Mouse (Mus musculus): ENCODE data around the gene Sf1.

DNA sequence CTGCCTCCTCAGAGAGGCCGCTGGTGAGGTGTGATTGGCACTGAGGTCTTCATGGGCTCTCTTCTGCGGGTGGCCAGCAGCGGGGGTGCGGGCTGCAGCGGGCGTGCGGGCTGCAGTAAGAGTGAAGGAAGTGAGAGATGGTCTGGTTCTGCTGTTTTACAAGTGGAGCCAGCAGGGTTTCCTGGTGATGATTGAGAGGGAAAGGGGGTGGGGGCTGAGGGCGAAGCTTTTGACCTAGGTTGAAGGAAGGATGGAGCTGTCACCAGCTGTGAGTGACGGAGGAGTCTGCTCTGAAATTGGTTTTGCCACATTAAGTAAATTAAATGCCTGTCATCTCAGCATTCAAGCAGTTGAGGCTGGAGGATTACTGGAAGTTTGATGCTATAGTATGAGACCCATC is 14.8 kb upstream of the Sf1 start:
- no peak for TF ChIP-seq CTCF (IDR thresholded peaks at IDR 0.05; ENCODE audit: low read depth, low read length)
- TF ChIP-seq POLR2A (IDR thresholded peaks at IDR 0.05; ENCODE audit: borderline replicate concordance, low read depth, low read length) = no peak

Measured in bone marrow macrophage, adult 2 months (primary cell).